Mouse (Mus musculus): Measurements from ENCODE around the gene Krtap4-2. TPM values are rescaled to one million over a fixed set of nuclear protein-coding genes. Genes with fewer than 3 reads are reported as not detected.
"Not testable (repeated sequence)": the region's sequence is repeated elsewhere in the genome, so short reads cannot be mapped to it uniquely, and the experiment has no call there.

The Krtap4-2 gene
- polyA plus RNA-seq, 1 experiment from 2014 or later = not detected

- not testable (repeated sequence) for H3K9me3 ChIP-seq (ENCODE audit: low read length); H3K9ac ChIP-seq (replicated peaks; ENCODE audit: low read length); H3K4me3 ChIP-seq (ENCODE audit: low read length); H3K27me3 ChIP-seq (ENCODE audit: insufficient read depth, low read length); H3K4me2 ChIP-seq (replicated peaks; ENCODE audit: low read depth, low read length); H3K36me3 ChIP-seq (ENCODE audit: insufficient read depth, low read length); ATAC-seq (ENCODE audit: low FRiP score, low TSS enrichment); H3K4me1 ChIP-seq (ENCODE audit: insufficient read depth, low read length); H3K27ac ChIP-seq (ENCODE audit: low read length)
- WGBS = 47% methylated on average over 1 of the region's 1 CpGs
Observed at GRCm38 (mm10) chr11:99603208-99603607, 31.7 kb downstream of the Krtap4-2 start, which contains the start of gene Gm11938. Gene Gm11938 (minus strand): TSS chr11:99603308.

- not testable (repeated sequence) for H3K4me3 ChIP-seq (ENCODE audit: low read length); H3K36me3 ChIP-seq (ENCODE audit: insufficient read depth, low read length); H3K27me3 ChIP-seq (ENCODE audit: insufficient read depth, low read length); H3K9me3 ChIP-seq (ENCODE audit: low read length); H3K9ac ChIP-seq (replicated peaks; ENCODE audit: low read length); H3K4me2 ChIP-seq (replicated peaks; ENCODE audit: low read depth, low read length); ATAC-seq (ENCODE audit: low FRiP score, low TSS enrichment); H3K27ac ChIP-seq (ENCODE audit: low read length); H3K4me1 ChIP-seq (ENCODE audit: insufficient read depth, low read length)
- WGBS = 80% methylated on average over 3 of the region's 6 CpGs
Observed at GRCm38 (mm10) chr11:99597742-99598141, 37.1 kb downstream of the Krtap4-2 start, which contains the start of gene Krtap9-3. Gene Krtap9-3 (minus strand): TSS chr11:99598105.

- H3K27ac ChIP-seq (ENCODE audit: low read length) = no peak within 1 kb of the TSS
- WGBS = 91% methylated on average over 6 of the region's 6 CpGs
- no peaks in the 10 kb centered on the region for H3K27me3 ChIP-seq (ENCODE audit: insufficient read depth, low read length)
Observed at GRCm38 (mm10) chr11:99590981-99591380, 43.9 kb downstream of the Krtap4-2 start, which contains the start of gene Krtap1-3. Gene Krtap1-3 (minus strand): TSS chr11:99591339.

GRCm38 (mm10) chr11:99585096-99585495 is 49.8 kb downstream of the Krtap4-2 start:
- H3K9ac ChIP-seq (replicated peaks; ENCODE audit: low read length) = no peak overlapping the region
- no peaks in the 10 kb centered on the region for H3K9me3 ChIP-seq (ENCODE audit: low read length)
- H3K4me1 ChIP-seq (ENCODE audit: insufficient read depth, low read length) = no peaks in the 10 kb centered on the region
- H3K27me3 ChIP-seq (ENCODE audit: insufficient read depth, low read length) = no peaks in the 10 kb centered on the region
- ATAC-seq (ENCODE audit: low FRiP score, low TSS enrichment) = no peak
- WGBS = 86% methylated on average over 7 of the region's 7 CpGs
- no peak overlapping the region for H3K4me3 ChIP-seq (ENCODE audit: low read length)
- no peak overlapping the region for H3K27ac ChIP-seq (ENCODE audit: low read length)
- H3K4me2 ChIP-seq (replicated peaks; ENCODE audit: low read depth, low read length) = no peak overlapping the region
- H3K36me3 ChIP-seq (ENCODE audit: insufficient read depth, low read length) = no peaks in the 10 kb centered on the region

More at GRCm38 (mm10) chr11:99590981-99591380, 43.9 kb downstream of the Krtap4-2 start, which contains the start of gene Krtap1-3:
- no peak within 1 kb of the TSS for H3K9ac ChIP-seq (replicated peaks; ENCODE audit: low read length)
- ATAC-seq (ENCODE audit: low FRiP score, low TSS enrichment) = no peak
- H3K4me1 ChIP-seq (ENCODE audit: insufficient read depth, low read length) = no peaks in the 10 kb centered on the region
- H3K4me2 ChIP-seq (replicated peaks; ENCODE audit: low read depth, low read length) = no peak within 1 kb of the TSS
- H3K9me3 ChIP-seq (ENCODE audit: low read length) = no peaks in the 10 kb centered on the region
- H3K36me3 ChIP-seq (ENCODE audit: insufficient read depth, low read length) = no peaks in the 10 kb centered on the region
- H3K4me3 ChIP-seq (ENCODE audit: low read length) = no peak within 1 kb of the TSS

Other genes starting within 250 kb of the Krtap4-2 start
- 18.4 and 20.7 TPM in 2 replicates for gene Krt10, start 245.7 kb downstream of the Krtap4-2 start, polyA plus RNA-seq (2015; fragmentation: Nextera tagmentation; extraction: Ambion mirVana)
- gene Krt12, start 212.8 kb downstream of the Krtap4-2 start, polyA plus RNA-seq (2015; fragmentation: Nextera tagmentation; extraction: Ambion mirVana) = 0.09 TPM in 2 replicates
- 1.5 and 1.8 TPM in 2 replicates for gene Krt20, start 196.9 kb downstream of the Krtap4-2 start, polyA plus RNA-seq (2015; fragmentation: Nextera tagmentation; extraction: Ambion mirVana)
- 22.2 and 22.3 TPM in 2 replicates for gene Krt23, start 141.9 kb downstream of the Krtap4-2 start, polyA plus RNA-seq (2015; fragmentation: Nextera tagmentation; extraction: Ambion mirVana)
- 0.21 and 0.60 TPM in 2 replicates for gene Krt39, start 113.7 kb downstream of the Krtap4-2 start, polyA plus RNA-seq (2015; fragmentation: Nextera tagmentation; extraction: Ambion mirVana)
- gene Krt40, start 91.9 kb downstream of the Krtap4-2 start, polyA plus RNA-seq (2015; fragmentation: Nextera tagmentation; extraction: Ambion mirVana) = not detected in 2 replicates
- gene Krtap3-3, start 84.2 kb downstream of the Krtap4-2 start, polyA plus RNA-seq (2015; fragmentation: Nextera tagmentation; extraction: Ambion mirVana) = not detected in 2 replicates
- not detected in 2 replicates for gene Krtap3-2, start 78.2 kb downstream of the Krtap4-2 start, polyA plus RNA-seq (2015; fragmentation: Nextera tagmentation; extraction: Ambion mirVana)
- gene Gm11939, start 75.6 kb downstream of the Krtap4-2 start, polyA plus RNA-seq (2015; fragmentation: Nextera tagmentation; extraction: Ambion mirVana) = not detected in 2 replicates
- gene Krtap3-1, start 68.5 kb downstream of the Krtap4-2 start, polyA plus RNA-seq (2015; fragmentation: Nextera tagmentation; extraction: Ambion mirVana) = not detected in 2 replicates
- not detected in 2 replicates for gene Krtap1-5, start 54.1 kb downstream of the Krtap4-2 start, polyA plus RNA-seq (2015; fragmentation: Nextera tagmentation; extraction: Ambion mirVana)
- not detected in 2 replicates for gene Krtap1-4, start 51.4 kb downstream of the Krtap4-2 start, polyA plus RNA-seq (2015; fragmentation: Nextera tagmentation; extraction: Ambion mirVana)
- gene Krtap1-3, start 43.7 kb downstream of the Krtap4-2 start, polyA plus RNA-seq (2015; fragmentation: Nextera tagmentation; extraction: Ambion mirVana) = not detected in 2 replicates
- not detected in 2 replicates for gene Krtap9-3, start 37.0 kb downstream of the Krtap4-2 start, polyA plus RNA-seq (2015; fragmentation: Nextera tagmentation; extraction: Ambion mirVana)
- gene Gm11938, start 31.8 kb downstream of the Krtap4-2 start, polyA plus RNA-seq (2015; fragmentation: Nextera tagmentation; extraction: Ambion mirVana) = not detected in 2 replicates
- gene Gm11937, start 24.9 kb downstream of the Krtap4-2 start, polyA plus RNA-seq (2015; fragmentation: Nextera tagmentation; extraction: Ambion mirVana) = not detected in 2 replicates
- not detected in 2 replicates for gene Krtap2-4, start 20.2 kb downstream of the Krtap4-2 start, polyA plus RNA-seq (2015; fragmentation: Nextera tagmentation; extraction: Ambion mirVana)
- not detected in 2 replicates for gene Gm11562, start 14.6 kb downstream of the Krtap4-2 start, polyA plus RNA-seq (2015; fragmentation: Nextera tagmentation; extraction: Ambion mirVana)
- not detected in 2 replicates for gene Krtap4-1, start 6.8 kb downstream of the Krtap4-2 start, polyA plus RNA-seq (2015; fragmentation: Nextera tagmentation; extraction: Ambion mirVana)
- gene Krtap4-7, start 9.0 kb upstream of the Krtap4-2 start, polyA plus RNA-seq (2015; fragmentation: Nextera tagmentation; extraction: Ambion mirVana) = not detected in 2 replicates
- gene Gm11555, start 15.2 kb upstream of the Krtap4-2 start, polyA plus RNA-seq (2015; fragmentation: Nextera tagmentation; extraction: Ambion mirVana) = not detected in 2 replicates
- gene Gm11563, start 23.9 kb upstream of the Krtap4-2 start, polyA plus RNA-seq (2015; fragmentation: Nextera tagmentation; extraction: Ambion mirVana) = not detected in 2 replicates
- not detected in 2 replicates for gene Krtap4-6, start 30.9 kb upstream of the Krtap4-2 start, polyA plus RNA-seq (2015; fragmentation: Nextera tagmentation; extraction: Ambion mirVana)
- not detected in 2 replicates for gene Gm14190, start 55.7 kb upstream of the Krtap4-2 start, polyA plus RNA-seq (2015; fragmentation: Nextera tagmentation; extraction: Ambion mirVana)
- gene Gm14180, start 99.2 kb upstream of the Krtap4-2 start, polyA plus RNA-seq (2015; fragmentation: Nextera tagmentation; extraction: Ambion mirVana) = not detected in 2 replicates
- gene Gm11595, start 137.8 kb upstream of the Krtap4-2 start, polyA plus RNA-seq (2015; fragmentation: Nextera tagmentation; extraction: Ambion mirVana) = not detected in 2 replicates
- gene Krtap4-8, start 145.6 kb upstream of the Krtap4-2 start, polyA plus RNA-seq (2015; fragmentation: Nextera tagmentation; extraction: Ambion mirVana) = not detected in 2 replicates
- gene Krtap4-9, start 150.1 kb upstream of the Krtap4-2 start, polyA plus RNA-seq (2015; fragmentation: Nextera tagmentation; extraction: Ambion mirVana) = not detected in 2 replicates
- not detected in 2 replicates for gene Gm11596, start 158.4 kb upstream of the Krtap4-2 start, polyA plus RNA-seq (2015; fragmentation: Nextera tagmentation; extraction: Ambion mirVana)
- gene Gm11569, start 163.8 kb upstream of the Krtap4-2 start, polyA plus RNA-seq (2015; fragmentation: Nextera tagmentation; extraction: Ambion mirVana) = not detected in 2 replicates
- not detected in 2 replicates for gene Gm11554, start 169.4 kb upstream of the Krtap4-2 start, polyA plus RNA-seq (2015; fragmentation: Nextera tagmentation; extraction: Ambion mirVana)
- gene Krtap4-13, start 174.8 kb upstream of the Krtap4-2 start, polyA plus RNA-seq (2015; fragmentation: Nextera tagmentation; extraction: Ambion mirVana) = not detected in 2 replicates
- gene Gm11564, start 180.6 kb upstream of the Krtap4-2 start, polyA plus RNA-seq (2015; fragmentation: Nextera tagmentation; extraction: Ambion mirVana) = not detected in 2 replicates
- not detected in 2 replicates for gene 2300003K06Rik, start 203.0 kb upstream of the Krtap4-2 start, polyA plus RNA-seq (2015; fragmentation: Nextera tagmentation; extraction: Ambion mirVana)
- not detected in 2 replicates for gene Krtap4-16, start 216.5 kb upstream of the Krtap4-2 start, polyA plus RNA-seq (2015; fragmentation: Nextera tagmentation; extraction: Ambion mirVana)
- not detected in 2 replicates for gene Gm11568, start 222.8 kb upstream of the Krtap4-2 start, polyA plus RNA-seq (2015; fragmentation: Nextera tagmentation; extraction: Ambion mirVana)
- not detected in 2 replicates for gene Gm11559, start 229.4 kb upstream of the Krtap4-2 start, polyA plus RNA-seq (2015; fragmentation: Nextera tagmentation; extraction: Ambion mirVana)
- not detected in 2 replicates for gene Krtap9-1, start 238.3 kb upstream of the Krtap4-2 start, polyA plus RNA-seq (2015; fragmentation: Nextera tagmentation; extraction: Ambion mirVana)
- gene Gm11567, start 244.1 kb upstream of the Krtap4-2 start, polyA plus RNA-seq (2015; fragmentation: Nextera tagmentation; extraction: Ambion mirVana) = not detected in 2 replicates